Mouse (Mus musculus) liver, embryonic 11.5 days (tissue): ENCODE results near the gene Stim2. TPM values are rescaled to one million over a fixed set of nuclear protein-coding genes. Genes with fewer than 3 reads are reported as not detected.

Experiments
- ATAC-seq: fragments of 200-750 bp; cut with Nextera tagmentation; replicated peaks from 2 replicates; pipeline ENCODE4 v1.8.0; 2017; ENCODE audit warnings: moderate number of reproducible peaks, mild to moderate bottlenecking, moderate TSS enrichment, moderate library complexity; ENCODE audit not compliant: low FRiP score
- DNase-seq: peaks from one replicate; pipeline ENCODE4 v3.0.0-alpha.2; 2017; ENCODE audit warnings: low spot score
- H3K27ac ChIP-seq: fragments of 300-500 bp; sonication (generic); 2 replicates; pipeline ENCODE4 v1.5.1; 2014; ENCODE audit warnings: mild to moderate bottlenecking, low read depth, low read length, control low read depth
- H3K27me3 ChIP-seq: fragments of 300-500 bp; sonication (generic); replicated peaks from 2 replicates; pipeline ENCODE4 v1.6.1; 2014; ENCODE audit warnings: low read length, mixed read lengths; ENCODE audit not compliant: control insufficient read depth, insufficient read depth
- H3K36me3 ChIP-seq: fragments of 300-500 bp; sonication (generic); 2 replicates; pipeline ENCODE4 v1.6.1; 2014; ENCODE audit warnings: mild to moderate bottlenecking, low read length, moderate library complexity, mixed read lengths; ENCODE audit not compliant: control insufficient read depth, insufficient read depth
- H3K4me1 ChIP-seq: fragments of 300-500 bp; sonication (generic); replicated peaks from 2 replicates; pipeline ENCODE4 v1.6.1; 2014; ENCODE audit warnings: low read length, mixed read lengths; ENCODE audit not compliant: control insufficient read depth, insufficient read depth
- H3K4me2 ChIP-seq: fragments of 300-500 bp; sonication (generic); 2 replicates; pipeline ENCODE4 v1.6.1; 2014; ENCODE audit warnings: mild to moderate bottlenecking, control low read depth, moderate library complexity
- H3K4me3 ChIP-seq: fragments of 300-500 bp; sonication (generic); 2 replicates; pipeline ENCODE4 v1.5.1; 2014; ENCODE audit warnings: low read depth, low read length, control low read depth
- H3K9ac ChIP-seq: fragments of 300-500 bp; sonication (generic); 2 replicates; pipeline ENCODE4 v1.6.1; 2014; ENCODE audit warnings: low read depth, low read length, control low read depth
- H3K9me3 ChIP-seq: fragments of 300-500 bp; sonication (generic); 2 replicates; pipeline ENCODE4 v1.6.1; 2016; ENCODE audit warnings: low read length, inconsistent platforms, mixed read lengths; ENCODE audit not compliant: control insufficient read depth
- WGBS: fragments of 180-500 bp; shearing (Covaris S2); extraction: QIAGEN DNeasy Blood & Tissue Kit; methylation state at CpG from one replicate; pipeline ENCODE4 v1.1.7; 2014; 5-methylcytosine and 5-hydroxymethylcytosine counted together
- polyA plus RNA-seq: library from polyadenylated mRNA; unstranded; fragments of >200 nt; fragmentation: Nextera tagmentation; extraction: Ambion mirVana; gene quantifications from 2 replicates; pipeline ENCODE4 v1.2.1, GENCODE M21; 2014

The Stim2 gene
- 12.0 and 13.2 TPM in 2 replicates for polyA plus RNA-seq

- Histone ChIP-seq H3K4me3 (peak within 1 kb of the TSS; percentile 80), H3K36me3 (no peaks in the 10 kb centered on the region), H3K4me1 (peaks cover 14% of the 10 kb centered on the region), H3K9ac (peak within 1 kb of the TSS; percentile 85), H3K4me2 (peak within 1 kb of the TSS; percentile 94), H3K27me3 (no peaks in the 10 kb centered on the region), H3K27ac (peak within 1 kb of the TSS; percentile 83), H3K9me3 (no peaks in the 10 kb centered on the region)
- ATAC-seq, result peak; percentile 97
- DNase-seq, result peak; percentile 95
- under 1% methylated on average over 56 of the region's 71 CpGs for WGBS
Observed at GRCm38 (mm10) chr5:53998146-53998742, at the start of gene Stim2. Gene Stim2, plus strand, starts transcription at chr5:53998499.

- Histone ChIP-seq H3K9ac (no peak overlapping the region), H3K36me3 (no peaks in the 10 kb centered on the region), H3K27me3 (no peaks in the 10 kb centered on the region), H3K4me3 (no peak overlapping the region), H3K4me2 (no peak overlapping the region), H3K4me1 (no peaks in the 10 kb centered on the region; the same call in 1 of the 2 replicates), H3K27ac (no peak overlapping the region), H3K9me3 (no peaks in the 10 kb centered on the region)
- ATAC-seq (peak; percentile 15; the same call in 1 of the 2 replicates), DNase-seq (no peak)
- 49% methylated on average over 8 of the region's 8 CpGs for WGBS
Observed at GRCm38 (mm10) chr5:53948606-53949266, 49.6 kb upstream of the Stim2 start.

- H3K27me3 ChIP-seq, result no peaks in the 10 kb centered on the region
- no peak for DNase-seq
- ATAC-seq, result no peak
- H3K9ac ChIP-seq, result no peak overlapping the region
- H3K4me1 ChIP-seq, result no peaks in the 10 kb centered on the region; the same call in 1 of the 2 replicates
- no peak overlapping the region for H3K27ac ChIP-seq
- no peak overlapping the region for H3K4me3 ChIP-seq
- H3K4me2 ChIP-seq, result no peak overlapping the region
- 74% methylated on average over 7 of the region's 7 CpGs for WGBS
- H3K36me3 ChIP-seq, result no peaks in the 10 kb centered on the region
- H3K9me3 ChIP-seq, result no peaks in the 10 kb centered on the region
Observed at GRCm38 (mm10) chr5:53950189-53950588, 48.1 kb upstream of the Stim2 start.

GRCm38 (mm10) chr5:53953216-53953615 is 45.1 kb upstream of the Stim2 start:
- no peaks in the 10 kb centered on the region; the same call in 1 of the 2 replicates for H3K4me1 ChIP-seq
- H3K9me3 ChIP-seq, result no peaks in the 10 kb centered on the region

GRCm38 (mm10) chr5:53953797-53954196 is 44.5 kb upstream of the Stim2 start:
- no peak for ATAC-seq
- H3K36me3 ChIP-seq, result no peaks in the 10 kb centered on the region
- no peak overlapping the region for H3K27ac ChIP-seq
- H3K9me3 ChIP-seq, result no peaks in the 10 kb centered on the region
- no peaks in the 10 kb centered on the region; the same call in 1 of the 2 replicates for H3K4me1 ChIP-seq
- 87% methylated on average over 2 of the region's 2 CpGs for WGBS
- no peak for DNase-seq
- H3K27me3 ChIP-seq, result no peaks in the 10 kb centered on the region
- H3K4me3 ChIP-seq, result no peak overlapping the region
- no peak overlapping the region for H3K9ac ChIP-seq
- H3K4me2 ChIP-seq, result no peak overlapping the region

More at GRCm38 (mm10) chr5:53953216-53953615, 45.1 kb upstream of the Stim2 start:
- Histone ChIP-seq H3K27ac (no peak overlapping the region), H3K4me2 (no peak overlapping the region), H3K36me3 (no peaks in the 10 kb centered on the region), H3K27me3 (no peaks in the 10 kb centered on the region), H3K9ac (no peak overlapping the region), H3K4me3 (no peak overlapping the region)
- DNase-seq (no peak), ATAC-seq (no peak)

- no peak for ATAC-seq
- Histone ChIP-seq H3K9me3 (no peaks in the 10 kb centered on the region), H3K4me2 (no peak overlapping the region), H3K4me3 (no peak overlapping the region), H3K27me3 (no peaks in the 10 kb centered on the region), H3K36me3 (no peaks in the 10 kb centered on the region), H3K27ac (no peak overlapping the region), H3K4me1 (no peaks in the 10 kb centered on the region), H3K9ac (no peak overlapping the region)
- no peak for DNase-seq
- 82% methylated on average over 2 of the region's 2 CpGs for WGBS
Observed at GRCm38 (mm10) chr5:53955966-53956365, 42.3 kb upstream of the Stim2 start.

GRCm38 (mm10) chr5:53956396-53957314 is 41.6 kb upstream of the Stim2 start:
- peak; percentile 37; the same call in 1 of the 2 replicates for ATAC-seq
- no peak for DNase-seq

GRCm38 (mm10) chr5:53957348-53957747 is 41.0 kb upstream of the Stim2 start:
- 52% methylated on average over 6 of the region's 6 CpGs for WGBS
- no peaks in the 10 kb centered on the region for H3K9me3 ChIP-seq
- H3K36me3 ChIP-seq, result no peaks in the 10 kb centered on the region
- no peak overlapping the region for H3K4me3 ChIP-seq
- H3K27ac ChIP-seq, result peak overlapping the region; percentile 43
- ATAC-seq (peak; percentile 50; the same call in 1 of the 2 replicates), DNase-seq (no peak)
- H3K9ac ChIP-seq, result no peak overlapping the region
- H3K4me2 ChIP-seq, result no peak overlapping the region
- peaks cover 3% of the 10 kb centered on the region for H3K4me1 ChIP-seq
- H3K27me3 ChIP-seq, result no peaks in the 10 kb centered on the region

More at GRCm38 (mm10) chr5:53956396-53957314, 41.6 kb upstream of the Stim2 start:
- Histone ChIP-seq H3K4me2 (no peak overlapping the region), H3K4me1 (peaks cover 3% of the 10 kb centered on the region), H3K36me3 (no peaks in the 10 kb centered on the region), H3K27ac (peak overlapping the region; percentile 43), H3K9me3 (no peaks in the 10 kb centered on the region), H3K27me3 (no peaks in the 10 kb centered on the region), H3K4me3 (no peak overlapping the region), H3K9ac (no peak overlapping the region)
- WGBS, result 86% methylated on average over 19 of the region's 19 CpGs
